Mouse (Mus musculus): Measurements from ENCODE around the gene Ankrd54.
A peak's percentile ranks its signal among the peaks of the same experiment; 100 is the strongest.

Ankrd54 gene

GRCm38 (mm10) chr15:79062376-79063159 is at the start of gene Ankrd54:
TSS of gene Ankrd54 (minus strand) at chr15:79062893.
- DNase-seq, result peak; percentile 92 to 94

GRCm38 (mm10) chr15:79111774-79112173 is 49.1 kb upstream of the Ankrd54 start:
- no peak for DNase-seq

- no peak for DNase-seq
Measured at GRCm38 (mm10) chr15:79110528-79110927, 47.8 kb upstream of the Ankrd54 start.

GRCm38 (mm10) chr15:79110031-79110430 is 47.3 kb upstream of the Ankrd54 start:
- DNase-seq, result peak; percentile 14 to 20

GRCm38 (mm10) chr15:79109321-79109934 is 46.7 kb upstream of the Ankrd54 start:
- DNase-seq, result no peak

- peak; percentile 71 to 77 for DNase-seq
Measured at GRCm38 (mm10) chr15:79108421-79109320, 46.0 kb upstream of the Ankrd54 start, which contains the start of gene Micall1. TSS of gene Micall1 (plus strand) at chr15:79108898.

- no peak for DNase-seq
Measured at GRCm38 (mm10) chr15:79107966-79108365, 45.3 kb upstream of the Ankrd54 start.

- DNase-seq, result no peak
Measured at GRCm38 (mm10) chr15:79105804-79106203, 43.1 kb upstream of the Ankrd54 start.

GRCm38 (mm10) chr15:79103264-79103663 is 40.6 kb upstream of the Ankrd54 start:
- no peak for DNase-seq

GRCm38 (mm10) chr15:79101531-79101930 is 38.8 kb upstream of the Ankrd54 start:
- no peak for DNase-seq

- no peak for DNase-seq
Measured at GRCm38 (mm10) chr15:79100391-79100790, 37.7 kb upstream of the Ankrd54 start.

GRCm38 (mm10) chr15:79099456-79099855 is 36.8 kb upstream of the Ankrd54 start:
- no peak for DNase-seq

GRCm38 (mm10) chr15:79098868-79099267 is 36.2 kb upstream of the Ankrd54 start:
- DNase-seq, result no peak

- DNase-seq, result no peak
Measured at GRCm38 (mm10) chr15:79098220-79098619, 35.5 kb upstream of the Ankrd54 start.

- no peak for DNase-seq
Measured at GRCm38 (mm10) chr15:79097611-79098025, 34.9 kb upstream of the Ankrd54 start.

- no peak for DNase-seq
Measured at GRCm38 (mm10) chr15:79097135-79097534, 34.4 kb upstream of the Ankrd54 start.

GRCm38 (mm10) chr15:79096556-79096955 is 33.9 kb upstream of the Ankrd54 start:
- DNase-seq, result no peak

- DNase-seq, result no peak
Measured at GRCm38 (mm10) chr15:79095483-79095882, 32.8 kb upstream of the Ankrd54 start.

- no peak for DNase-seq
Measured at GRCm38 (mm10) chr15:79093083-79093839, 30.6 kb upstream of the Ankrd54 start.

GRCm38 (mm10) chr15:79092284-79092683 is 29.6 kb upstream of the Ankrd54 start:
- DNase-seq, result no peak

GRCm38 (mm10) chr15:79079567-79079966 is 16.9 kb upstream of the Ankrd54 start:
- no peak for DNase-seq

GRCm38 (mm10) chr15:79075658-79076365 is 13.1 kb upstream of the Ankrd54 start:
- no peak for DNase-seq
